Mouse (Mus musculus) cerebellum, postnatal 14 days (tissue): ENCODE data around the gene Ranbp9.
A peak's percentile ranks its signal among the peaks of the same experiment; 100 is the strongest.
"Not testable (repeated sequence)": the region's sequence is repeated elsewhere in the genome, so short reads cannot be mapped to it uniquely, and the experiment has no call there.

ENCODE experiments used
- DNase-seq, 2 experiments: peaks; one replicate each; pipeline ENCODE4 v3.0.0; 2021; ENCODE audit warnings: mixed read lengths in 2 of 2

Ranbp9 gene

DNA sequence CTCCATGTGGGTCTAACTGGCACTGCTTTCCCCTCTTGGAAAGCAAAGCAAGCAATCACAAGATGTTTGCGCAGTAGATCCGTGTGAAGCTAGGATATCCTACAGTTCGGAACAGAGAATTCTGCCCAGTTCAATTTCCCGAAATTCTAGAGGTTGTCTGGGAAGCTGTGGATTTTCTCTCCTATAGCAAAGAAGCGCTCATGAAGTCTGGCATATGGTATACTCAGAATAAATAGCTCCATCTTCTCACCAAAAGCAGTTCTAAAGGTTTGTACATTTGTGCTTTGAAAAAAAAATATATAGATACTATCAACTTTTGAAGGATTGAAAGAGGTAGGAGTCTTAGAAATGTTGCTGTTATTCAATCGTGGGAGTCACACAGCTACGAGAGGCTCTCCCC lies 14.6 kb upstream of the Ranbp9 start:
- DNase-seq = no peak

DNA sequence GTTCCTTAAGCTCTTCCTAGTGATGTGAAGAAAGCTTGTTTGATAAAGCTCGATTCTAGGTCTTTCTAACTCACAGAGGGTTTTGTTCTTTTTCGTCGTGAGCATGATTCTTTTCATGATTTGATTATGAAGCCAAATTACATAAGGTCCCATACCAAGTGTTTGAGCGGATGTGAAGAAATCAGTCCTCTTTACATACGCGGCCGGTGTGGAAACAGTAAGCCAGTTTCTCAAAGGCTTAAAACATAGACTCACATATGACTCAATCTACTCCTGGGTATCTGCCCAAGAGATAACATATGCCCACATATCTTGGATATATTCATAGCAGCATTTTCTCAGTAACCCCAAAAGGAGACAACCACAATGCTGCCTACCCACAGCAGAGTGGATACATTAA lies 12.6 kb upstream of the Ranbp9 start:
- DNase-seq = no peak

DNA sequence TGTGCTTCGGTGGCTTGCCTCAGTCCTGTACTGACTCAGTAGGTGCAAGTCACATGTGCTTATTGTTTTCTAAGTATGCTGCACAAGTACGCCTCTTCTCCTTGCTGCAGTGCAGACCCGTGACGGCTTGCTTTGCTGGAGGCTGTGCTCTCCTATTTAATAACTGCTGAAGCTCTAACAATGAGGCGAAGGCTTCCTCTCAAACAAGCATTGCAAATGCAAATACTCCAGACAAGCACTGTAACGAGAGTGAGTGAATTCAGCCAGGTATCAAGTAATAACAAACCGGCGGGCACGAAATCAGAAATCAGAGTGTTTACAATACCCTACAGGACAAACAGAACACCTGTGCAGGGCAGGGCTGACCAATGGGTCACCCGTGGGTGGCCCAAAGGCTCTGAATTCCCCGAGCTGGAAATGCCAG lies 12.0 kb upstream of the Ranbp9 start:
- DNase-seq = no peak

DNA sequence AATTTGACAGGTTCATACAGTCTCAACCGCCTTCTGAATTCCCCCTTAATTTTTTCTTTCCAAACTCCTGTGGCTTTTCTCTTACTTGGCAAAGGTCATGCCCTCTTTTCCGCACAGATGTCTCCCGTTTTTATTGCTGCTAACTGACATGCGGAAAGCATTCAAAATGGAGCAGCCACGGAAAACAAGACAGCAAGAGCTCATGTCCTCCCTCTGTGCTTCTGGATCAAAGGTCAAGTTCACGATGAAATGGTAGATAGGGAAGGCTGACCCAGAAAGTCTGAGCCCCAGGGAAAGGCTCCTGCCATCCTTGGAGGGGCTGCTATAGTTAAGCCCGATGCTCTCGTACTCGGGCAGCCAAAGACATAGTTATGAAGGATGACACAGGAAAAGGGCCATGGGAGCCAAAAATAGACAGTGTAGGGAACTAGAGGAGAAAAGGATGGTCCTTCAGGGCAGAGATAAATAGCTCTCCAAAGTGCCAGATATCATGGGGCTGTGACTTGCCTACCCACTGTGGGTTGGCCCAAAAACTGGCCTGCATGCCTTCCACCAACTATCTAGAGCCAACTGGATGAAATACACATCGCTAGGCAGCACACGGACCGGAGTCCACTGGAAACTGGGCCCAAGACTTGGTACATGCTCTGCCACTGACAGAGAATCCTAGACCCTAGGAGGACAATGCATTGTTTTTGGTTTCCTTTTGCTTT lies 5.6 kb upstream of the Ranbp9 start:
- peak; percentile 64 to 85 for DNase-seq

DNA sequence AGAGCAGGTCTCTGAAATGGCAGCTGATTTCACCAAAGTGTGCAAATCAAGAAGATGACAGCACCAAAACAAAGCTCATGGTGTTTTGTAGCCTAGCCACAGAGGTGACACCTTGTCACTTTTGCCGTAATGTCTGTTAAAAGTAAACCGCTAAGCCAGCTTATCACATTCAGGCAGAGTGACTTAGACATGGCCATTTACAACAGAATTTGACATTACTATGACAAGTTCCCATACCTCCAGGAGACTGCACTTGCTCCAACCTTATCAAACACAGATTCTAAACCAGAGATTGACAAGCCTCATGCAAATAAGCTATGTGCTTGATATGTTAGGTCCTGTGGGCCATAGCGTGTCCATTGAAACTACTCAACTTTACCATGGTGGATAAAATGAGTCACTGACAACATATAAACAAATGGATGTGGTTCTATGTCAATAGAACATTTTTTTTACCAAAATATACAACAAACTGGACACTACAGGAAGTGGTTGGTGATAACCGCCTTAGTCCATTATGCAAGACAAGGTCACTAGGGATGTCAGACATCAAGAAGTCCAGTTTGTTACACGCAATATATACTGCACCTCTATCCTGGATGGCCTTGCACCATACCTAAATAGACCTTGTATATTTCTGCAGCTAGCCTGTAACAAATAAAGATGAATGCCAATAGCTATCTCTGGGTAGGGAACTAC lies 4.3 kb upstream of the Ranbp9 start:
- no peak for DNase-seq

DNA sequence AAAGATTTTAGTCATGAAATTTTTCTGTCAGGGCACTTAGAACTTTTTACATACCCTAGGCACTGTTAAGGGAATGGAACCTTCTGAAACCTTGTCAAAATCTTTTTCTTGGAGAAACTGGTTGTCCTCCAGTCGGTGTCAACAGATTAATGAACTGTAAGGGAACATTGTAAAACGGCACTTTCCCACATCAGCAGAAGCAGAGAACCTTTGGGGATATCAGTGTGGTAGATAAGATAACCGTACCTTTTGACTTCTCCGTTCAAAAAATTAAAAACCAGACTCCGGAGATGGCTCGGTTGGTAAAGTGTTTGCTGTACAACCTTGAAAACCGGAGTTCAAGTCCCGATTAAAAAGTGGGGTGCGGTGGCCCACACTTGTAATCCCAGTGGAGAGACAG lies 1.7 kb upstream of the Ranbp9 start:
- no peak for DNase-seq

DNA sequence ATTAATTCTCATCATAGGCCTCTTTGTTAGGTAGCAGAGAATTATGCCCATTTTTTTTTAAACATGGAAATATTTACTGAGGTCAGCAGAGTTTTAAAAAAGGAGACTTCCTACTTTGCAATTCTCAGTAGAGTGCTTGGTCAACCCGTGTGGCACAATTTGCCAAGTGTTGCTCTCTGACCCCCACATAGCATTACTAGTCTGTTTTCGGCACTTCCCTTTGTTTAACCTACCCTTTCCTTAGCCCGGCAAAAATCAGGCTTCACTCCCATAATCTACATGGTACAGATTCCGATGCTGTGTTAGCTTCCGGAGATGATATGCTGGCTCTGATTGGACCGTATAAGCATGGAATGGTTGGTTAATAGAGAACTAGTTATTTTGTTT lies 770 bp upstream of the Ranbp9 start:
- peak in 1 of 2 experiments; percentile 38 for DNase-seq

DNA sequence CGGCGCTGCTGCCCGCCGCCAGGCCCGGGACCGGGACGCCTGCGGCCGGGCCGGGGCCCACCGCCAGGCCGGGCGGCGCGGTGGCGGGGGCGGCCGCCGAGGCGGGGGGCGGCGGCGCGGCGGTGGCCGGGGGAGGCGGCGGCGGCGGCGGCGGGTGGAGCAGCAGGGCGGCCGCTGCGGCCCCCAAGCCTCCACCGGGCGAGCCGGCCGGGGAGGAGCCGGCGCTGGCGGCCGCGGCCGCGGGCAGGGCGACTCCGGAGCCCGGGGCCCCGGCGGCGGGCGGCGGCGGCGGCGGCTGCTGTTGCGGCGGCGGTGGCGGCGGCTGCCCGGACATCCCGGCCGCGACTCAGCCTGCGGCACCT lies 506 bp downstream of the Ranbp9 start:
- DNase-seq = no peak

DNA sequence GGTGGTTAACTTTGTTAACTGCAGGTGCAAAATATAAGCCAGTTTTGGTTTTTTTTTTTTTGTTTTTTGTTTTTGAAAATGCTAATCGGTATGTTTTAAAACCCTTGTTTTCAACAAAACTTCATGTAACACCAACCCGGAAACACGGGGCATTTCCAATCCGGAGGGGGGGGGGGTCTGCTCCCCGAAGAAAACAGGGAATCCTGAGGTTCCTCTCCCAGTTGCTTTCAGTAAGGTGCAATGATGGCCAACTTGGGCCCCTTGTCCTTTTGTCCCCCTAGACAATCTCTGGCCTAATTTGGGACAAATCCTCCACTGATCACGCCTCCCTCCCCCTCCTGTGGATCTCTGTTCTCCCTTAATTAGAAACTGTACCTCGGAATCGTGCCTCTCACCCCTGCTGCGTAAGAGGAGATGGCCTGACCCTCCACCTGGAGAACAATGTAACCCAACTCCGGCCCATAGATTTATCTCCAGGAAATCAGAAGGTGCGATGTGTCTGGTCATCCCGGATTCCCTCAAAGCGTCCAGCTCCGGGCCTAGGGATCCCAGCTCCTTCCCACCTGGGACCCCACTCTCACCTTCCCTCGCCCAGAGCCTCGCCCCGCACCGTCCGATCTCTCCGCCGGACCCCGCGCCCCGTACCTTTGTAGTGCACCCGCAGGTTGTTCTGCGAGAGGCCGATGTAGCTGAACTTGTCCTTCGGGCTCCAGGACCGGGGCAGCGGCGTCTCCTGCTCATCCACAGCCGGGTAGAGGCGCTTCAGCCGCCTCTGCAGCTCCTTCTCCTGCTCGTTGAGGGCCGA lies 1.1 kb downstream of the Ranbp9 start:
- DNase-seq = peak; percentile 63 to 64

DNA sequence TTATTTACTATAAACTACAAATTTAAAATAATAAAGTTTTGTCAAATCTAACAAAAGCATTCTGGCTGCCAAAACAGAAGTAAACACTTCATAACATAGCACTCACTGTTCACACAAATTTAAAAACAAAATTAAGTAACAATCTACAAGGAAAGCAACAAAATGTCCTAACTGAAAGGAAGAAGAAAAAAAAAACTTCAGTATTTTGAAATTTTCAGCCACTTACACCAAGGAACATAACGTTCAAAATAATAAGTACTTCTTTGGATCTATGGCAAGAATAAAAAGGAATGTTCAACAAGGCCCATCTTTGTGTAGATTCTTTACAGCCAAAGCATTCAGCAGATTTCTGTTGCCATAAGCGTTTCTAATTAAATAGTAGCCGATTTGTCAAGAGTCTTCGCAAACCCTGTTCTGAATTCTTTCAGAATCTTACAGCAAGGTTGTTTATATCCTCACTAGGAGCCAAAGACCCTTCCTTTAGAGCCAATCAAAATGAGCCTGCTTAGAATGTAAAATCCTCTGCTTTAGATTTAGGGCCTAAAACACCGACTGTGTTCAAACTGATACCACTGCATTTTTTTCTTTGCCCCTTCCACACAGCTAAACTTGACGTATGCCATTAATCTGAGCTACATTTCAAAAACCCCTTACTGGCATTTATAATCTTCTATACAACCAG lies 1.9 kb downstream of the Ranbp9 start:
- no peak for DNase-seq

DNA sequence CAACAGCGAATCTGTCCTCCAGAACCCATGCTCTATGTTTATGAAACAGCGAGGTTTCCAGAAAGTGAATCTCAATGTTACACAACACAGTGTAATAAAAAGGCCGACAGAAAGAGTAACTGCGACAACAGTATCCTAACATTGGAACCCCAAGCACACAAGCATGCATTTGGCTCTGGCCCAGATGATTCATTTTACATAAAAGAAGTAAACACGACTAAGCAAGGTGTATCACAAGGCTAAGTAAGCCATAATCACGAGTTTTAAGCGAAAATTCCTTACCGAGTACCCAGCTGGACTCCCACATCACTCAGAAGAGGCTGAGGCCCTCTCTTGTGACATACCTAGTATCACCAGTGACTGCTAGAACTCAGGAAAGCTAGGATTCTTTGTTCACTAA lies 2.5 kb downstream of the Ranbp9 start:
- DNase-seq = peak in 1 of 2 experiments; percentile 43

DNA sequence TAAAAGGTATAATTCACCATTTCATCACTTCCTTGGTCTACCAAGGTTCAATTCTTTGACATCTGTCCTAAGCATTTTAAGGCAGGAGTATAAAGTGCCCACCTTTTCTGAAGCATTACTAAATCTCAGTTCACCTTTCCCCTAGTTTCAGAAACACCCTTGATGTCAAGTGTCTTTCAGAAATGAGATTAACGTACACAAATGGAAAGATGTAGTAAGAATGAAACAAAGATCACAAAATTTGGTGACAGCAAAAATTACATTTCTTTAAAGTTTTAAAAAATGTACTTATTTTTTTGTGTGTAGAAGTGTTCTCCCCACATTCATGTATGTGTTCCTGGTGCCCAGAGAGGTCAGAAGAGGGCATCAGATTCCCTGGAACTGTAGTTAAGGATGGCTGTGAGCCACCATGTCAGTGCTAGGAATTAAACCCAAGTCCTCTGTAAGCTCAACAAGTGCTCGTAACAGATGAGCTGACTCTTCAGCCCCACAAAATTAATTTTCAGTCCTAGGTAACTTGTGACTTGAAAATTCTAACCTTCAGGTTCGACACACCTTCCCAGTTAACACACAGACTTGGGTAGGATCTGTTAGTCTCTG lies 3.9 kb downstream of the Ranbp9 start:
- DNase-seq = no peak

DNA sequence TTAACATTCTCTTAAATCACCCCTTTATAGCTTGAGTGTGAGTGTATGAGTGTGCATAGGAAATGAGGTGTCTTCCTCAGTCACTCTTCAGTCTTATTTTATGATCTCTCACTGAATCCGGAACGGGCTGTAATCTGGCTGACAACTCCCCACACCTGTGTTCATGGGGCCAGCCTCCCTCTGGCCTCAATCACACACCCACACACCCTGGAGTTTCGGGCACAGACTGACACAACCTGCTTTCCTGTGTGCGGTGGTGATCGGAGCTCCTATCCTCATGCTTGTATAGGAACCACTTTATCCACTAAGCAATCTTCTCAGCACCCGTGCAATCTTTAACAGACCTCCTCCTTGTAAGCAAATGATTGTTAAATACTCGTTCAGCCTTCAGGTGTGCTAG lies 4.9 kb downstream of the Ranbp9 start:
- DNase-seq = no peak

DNA sequence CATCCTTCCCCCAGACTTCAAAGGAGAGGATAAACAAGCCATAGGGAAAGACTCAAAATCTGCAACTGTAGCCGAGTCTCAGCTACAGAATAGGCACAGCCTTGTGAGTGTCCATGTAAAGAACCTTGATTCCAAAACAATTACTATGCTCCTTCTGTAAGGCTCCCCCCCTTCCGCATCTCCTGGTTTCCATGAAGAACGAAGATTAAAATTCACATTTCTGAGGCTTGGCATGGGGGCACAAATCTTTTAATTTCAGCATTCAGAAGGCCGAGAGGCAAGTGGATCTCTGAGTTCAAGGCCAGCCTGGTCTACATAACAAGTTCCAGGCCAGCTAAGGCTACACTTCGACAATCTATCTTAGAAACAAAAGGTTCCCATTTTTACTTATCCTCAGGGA lies 6.4 kb downstream of the Ranbp9 start:
- DNase-seq = no peak

DNA sequence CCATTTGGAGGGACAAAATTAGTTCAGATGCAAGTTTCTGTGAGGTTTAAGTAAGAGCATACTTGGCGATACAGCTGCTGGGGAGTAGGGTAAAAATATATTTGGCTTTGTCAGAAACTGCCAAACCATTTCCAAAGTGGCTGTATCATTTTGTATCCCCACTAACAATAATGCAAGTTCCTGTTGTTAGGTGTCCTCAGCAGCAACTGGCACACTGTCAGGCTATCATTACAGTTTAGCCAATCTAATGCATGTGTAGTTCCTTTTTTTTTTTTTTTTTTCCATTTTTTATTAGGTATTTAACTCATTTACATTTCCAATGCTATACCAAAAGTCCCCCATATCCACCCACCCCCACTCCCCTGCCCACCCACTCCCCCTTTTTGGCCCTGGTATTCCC lies 9.2 kb downstream of the Ranbp9 start:
- not testable (repeated sequence) for DNase-seq

DNA sequence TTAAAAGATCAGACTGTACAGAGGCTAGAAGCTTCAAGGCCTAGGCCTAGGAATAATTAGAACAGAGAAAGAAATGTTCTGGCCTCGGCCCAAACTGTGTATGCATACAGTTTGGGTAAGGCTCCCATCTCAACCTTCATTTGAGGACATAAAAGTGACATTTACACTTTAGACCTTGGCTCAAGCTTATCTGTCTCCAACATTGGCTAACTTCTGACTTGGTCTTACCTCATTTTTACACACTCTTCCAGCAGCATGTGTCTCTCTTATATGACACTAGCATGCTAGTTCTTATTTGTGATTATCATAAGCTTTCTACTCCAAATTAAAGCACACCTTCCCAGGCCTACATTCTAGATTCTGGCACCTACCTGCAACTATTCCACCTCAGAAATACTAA lies 11.5 kb downstream of the Ranbp9 start:
- no peak for DNase-seq

DNA sequence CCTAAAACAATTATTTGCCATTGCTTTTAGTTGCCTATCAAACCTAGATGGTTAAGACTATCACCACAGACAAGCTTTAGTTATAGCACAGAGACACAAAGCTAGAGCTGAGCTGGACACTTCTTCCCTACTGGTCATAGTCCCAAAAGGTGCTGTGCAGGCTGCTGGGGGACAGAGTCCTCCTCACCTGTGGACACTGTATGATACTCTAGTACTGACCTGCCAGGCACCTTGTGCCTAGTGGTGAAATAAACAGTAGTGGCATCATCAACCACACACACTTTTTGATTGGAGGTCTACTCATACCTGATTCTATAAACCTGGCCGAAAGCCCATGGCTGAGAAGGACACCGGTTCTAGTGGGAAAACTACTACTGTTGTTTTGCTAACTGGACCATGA lies 16.5 kb downstream of the Ranbp9 start:
- DNase-seq = no peak

DNA sequence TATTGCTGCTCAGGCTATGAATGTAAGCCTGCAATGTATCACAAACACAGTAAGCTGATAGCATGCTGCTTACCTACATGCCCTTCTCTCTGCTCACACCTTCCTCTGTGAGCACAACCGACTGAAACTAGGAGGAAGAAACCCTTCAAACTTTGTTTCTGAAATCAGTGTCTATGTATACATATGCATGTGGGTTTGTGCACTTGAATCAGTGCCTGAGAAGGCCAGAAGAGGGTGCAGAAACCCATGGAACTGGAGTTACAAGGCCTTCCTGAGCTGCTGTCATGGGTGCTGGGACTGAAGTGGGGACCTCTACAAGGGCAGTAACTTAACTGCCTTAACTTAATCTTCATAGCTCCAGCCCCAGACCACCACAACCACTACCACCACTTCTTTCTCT lies 23.9 kb downstream of the Ranbp9 start:
- DNase-seq = no peak

DNA sequence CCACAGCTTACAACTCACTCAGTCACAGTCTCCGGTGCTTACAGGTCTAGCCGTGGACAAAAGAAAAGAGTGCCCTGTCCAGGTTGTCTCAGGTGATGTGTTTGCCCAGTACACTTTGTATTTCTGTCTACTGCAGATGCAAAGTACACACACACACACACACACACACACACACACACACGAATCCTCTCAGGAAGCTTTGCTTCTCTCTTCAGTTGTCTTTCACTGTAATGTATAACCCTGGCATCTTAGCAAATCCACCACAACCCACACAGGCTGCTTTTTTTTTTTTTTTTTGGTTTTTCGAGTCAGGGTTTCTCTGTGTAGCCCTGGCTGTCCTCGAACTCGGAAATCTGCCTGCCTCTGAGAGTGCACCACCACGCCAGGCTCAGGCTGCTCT lies 26.7 kb downstream of the Ranbp9 start:
- DNase-seq = no peak

DNA sequence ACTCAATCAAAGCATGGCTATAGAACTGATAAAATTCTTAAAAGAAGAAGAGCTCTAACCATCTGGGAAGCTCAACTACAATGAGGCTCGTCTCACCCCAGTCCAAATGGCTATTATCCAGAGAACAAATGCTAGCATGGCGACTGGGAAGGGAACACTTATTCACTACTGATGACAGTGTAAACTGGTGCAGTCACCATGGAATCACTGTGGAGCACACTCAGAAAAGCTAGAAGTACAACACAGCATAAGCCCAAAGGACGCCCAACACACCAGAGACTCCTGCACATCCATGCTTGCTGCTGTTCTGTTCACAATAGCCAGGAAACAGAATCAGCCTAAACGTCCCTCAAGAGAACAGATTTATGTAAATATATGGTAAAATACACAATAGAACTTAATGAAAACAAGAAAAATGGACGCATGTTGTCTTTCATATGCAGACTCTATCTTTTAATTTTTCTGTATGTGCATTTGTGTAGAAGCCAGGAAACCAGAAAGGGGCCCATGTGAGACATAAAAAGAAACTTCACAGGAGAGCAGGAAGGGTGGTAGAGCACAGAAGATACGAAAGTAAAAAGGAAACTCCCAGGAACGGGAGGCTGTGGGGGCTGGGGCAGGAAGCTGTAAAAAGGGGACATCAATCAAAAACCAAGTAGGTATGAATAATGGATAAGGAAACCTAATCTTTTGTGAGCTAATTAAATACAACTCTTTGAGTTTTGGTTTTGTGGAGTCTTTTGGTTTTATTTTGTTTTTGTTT lies 28.1 kb downstream of the Ranbp9 start:
- DNase-seq = peak; percentile 30 to 36

DNA sequence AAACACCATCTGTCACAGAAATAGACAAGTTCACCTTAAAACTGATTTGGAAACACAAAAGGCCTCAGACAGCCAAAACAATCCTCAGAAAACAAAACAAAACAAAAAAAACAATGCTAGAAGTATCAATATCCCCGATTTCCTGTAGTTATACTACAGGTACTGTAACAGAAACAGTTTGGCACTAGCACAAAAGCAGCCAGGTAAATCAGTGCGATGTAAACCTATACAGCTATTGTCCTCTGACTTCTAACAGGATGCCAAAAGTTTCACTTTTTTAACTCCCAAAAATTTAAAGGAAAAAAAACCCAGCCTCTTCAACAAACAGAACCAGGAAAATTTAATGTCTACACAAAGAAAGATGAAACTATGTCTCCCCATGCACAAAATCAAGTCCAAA lies 28.9 kb downstream of the Ranbp9 start:
- no peak for DNase-seq

DNA sequence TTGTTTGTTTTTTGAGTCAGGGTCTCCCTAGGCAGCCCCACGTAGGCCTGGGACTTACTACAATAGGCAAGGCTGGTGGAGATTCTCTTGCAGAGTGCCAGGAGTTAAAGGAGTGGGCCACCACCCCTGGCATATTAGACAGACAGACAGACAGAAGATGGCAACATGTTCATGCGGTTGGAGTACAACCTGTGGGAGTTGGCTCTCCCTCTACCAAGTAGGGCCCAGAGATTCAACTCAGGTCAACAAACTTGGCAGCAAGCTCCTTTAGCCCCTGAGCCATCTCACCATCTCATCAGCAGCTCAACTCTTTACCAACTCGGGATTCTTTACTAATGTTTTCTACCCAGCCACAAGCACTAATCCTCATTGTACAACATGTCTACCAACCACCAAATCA lies 30.4 kb downstream of the Ranbp9 start:
- no peak for DNase-seq
